Mouse (Mus musculus) adrenal gland, adult 2 months (tissue): ENCODE results near the gene Rnf141. TPM values are rescaled to one million over a fixed set of nuclear protein-coding genes. Genes with fewer than 3 reads are reported as not detected.

Experiments
- DNase-seq: peaks from one replicate; pipeline ENCODE4 v3.0.0; 2021
- polyA plus RNA-seq: library from polyadenylated mRNA; depleted of rRNA; stranded (reverse); fragments of >200 nt; gene quantifications from 2 replicates; pipeline ENCODE4 v1.2.3, GENCODE M21; 2012
- total RNA-seq, 2 experiments: library from RNA; stranded (reverse); gene quantifications; 2 replicates each; pipeline ENCODE4 v1.2.3; 2021

Gene Rnf141
- total and polyA plus RNA-seq, 3 experiments: 9.9 to 56.3 (median 56.0) TPM

- no peak for DNase-seq
Measured at GRCm38 (mm10) chr7:110834018-110834417, 10.2 kb downstream of the Rnf141 start.

DNA sequence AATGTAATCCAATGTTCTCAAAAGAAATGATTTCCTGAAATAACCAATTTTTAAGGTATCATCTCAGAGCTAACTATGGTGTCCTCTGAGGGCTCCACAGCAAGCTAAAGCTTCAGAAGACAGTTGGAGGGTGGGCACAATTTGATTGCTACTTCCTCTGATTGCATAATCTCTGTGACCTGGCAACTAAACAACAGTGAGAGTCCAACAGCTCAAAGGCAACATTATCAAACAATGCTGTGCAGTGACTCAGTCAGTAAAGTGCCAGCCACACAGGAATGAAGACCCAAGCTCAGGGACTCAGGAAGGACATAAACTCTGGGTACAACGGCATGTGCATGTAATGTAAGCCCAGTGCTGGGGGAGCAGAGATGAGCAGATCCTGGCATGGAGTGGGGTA lies 11.2 kb downstream of the Rnf141 start:
- no peak for DNase-seq

DNA sequence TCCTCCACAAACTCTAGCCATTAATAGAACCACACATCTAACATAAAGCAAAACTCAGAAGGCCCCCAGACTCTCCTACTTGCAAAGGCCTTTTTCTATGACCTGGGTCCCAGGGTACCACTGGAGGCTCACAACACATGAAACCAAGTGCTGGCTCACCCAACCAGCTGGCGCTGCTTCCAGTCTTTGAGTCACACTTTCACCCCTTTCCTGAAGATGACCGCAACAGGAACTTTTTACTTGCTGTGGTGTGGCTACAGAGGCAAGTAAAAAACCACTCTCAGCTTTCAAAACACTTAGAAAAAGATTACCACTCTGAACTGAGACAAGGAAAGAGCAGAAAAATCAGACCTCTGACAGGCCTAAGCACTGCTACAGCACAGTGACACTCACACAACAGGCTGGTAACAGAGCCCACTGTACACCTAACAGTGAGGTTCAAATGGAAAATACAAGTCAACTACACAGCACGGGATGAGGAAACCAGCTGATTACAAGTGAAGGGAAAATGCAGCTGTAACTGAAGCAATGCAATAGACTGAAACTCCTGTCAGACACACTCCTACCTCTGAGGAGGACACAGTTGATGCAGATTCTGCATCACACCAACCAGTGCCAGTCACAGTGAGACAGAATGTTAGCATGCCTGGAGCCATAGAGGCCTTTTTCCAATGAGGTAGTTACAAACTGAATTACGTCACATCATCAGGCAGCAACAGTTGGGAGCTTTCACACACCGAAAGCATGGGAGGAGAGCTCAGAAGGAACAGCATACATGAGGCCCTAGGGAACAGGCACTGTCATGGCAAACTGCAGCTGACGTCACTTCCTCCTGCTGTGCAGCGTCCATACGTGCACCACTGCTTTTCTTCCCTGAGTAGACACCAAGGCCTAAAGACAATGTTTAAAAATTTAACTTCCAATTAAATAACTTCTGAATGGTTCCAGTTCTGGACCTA lies 20.0 kb downstream of the Rnf141 start:
- DNase-seq: peak; percentile 57

GRCm38 (mm10) chr7:110823593-110823992 lies 20.7 kb downstream of the Rnf141 start:
- DNase-seq: no peak

DNA sequence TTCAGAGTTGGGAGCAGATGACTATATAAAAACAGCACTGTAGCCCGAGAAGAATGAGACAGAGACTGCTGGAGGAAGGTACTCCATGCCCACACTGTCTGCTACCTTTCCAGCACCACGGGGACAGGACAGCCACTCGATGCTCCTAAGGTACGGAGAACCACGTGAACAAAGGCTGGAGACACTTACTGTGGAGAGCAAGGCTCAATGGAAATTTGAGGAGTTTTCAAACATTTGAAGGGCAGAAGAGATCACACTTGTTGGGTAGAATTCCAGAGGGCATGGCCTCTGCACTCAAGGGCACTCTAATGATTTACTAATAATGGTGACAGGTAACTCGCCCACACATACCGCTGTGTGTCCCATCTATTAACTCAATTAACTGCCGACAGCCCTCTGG lies 21.2 kb downstream of the Rnf141 start:
- no peak for DNase-seq

DNA sequence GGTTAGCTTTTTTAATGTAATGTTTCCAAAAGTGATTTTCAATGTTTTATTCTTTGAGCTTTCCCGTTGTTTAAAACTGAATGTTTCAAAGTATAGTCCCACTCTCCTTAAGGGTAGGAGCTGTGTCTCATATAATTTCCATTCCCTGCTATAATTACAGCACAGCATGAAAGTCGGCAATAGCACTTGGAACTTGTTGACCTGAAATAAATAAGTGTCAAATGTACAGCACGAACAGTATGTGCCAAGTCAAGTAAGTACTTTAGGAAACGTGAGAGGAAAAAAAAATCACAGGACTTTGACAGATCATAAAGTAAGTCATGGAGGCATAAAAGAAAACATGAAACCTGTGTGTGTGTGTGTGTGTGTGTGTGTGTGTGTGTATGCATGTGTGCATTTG lies 22.2 kb downstream of the Rnf141 start:
- no peak for DNase-seq

GRCm38 (mm10) chr7:110821653-110822052 lies 22.6 kb downstream of the Rnf141 start:
- DNase-seq: peak; percentile 83

DNA sequence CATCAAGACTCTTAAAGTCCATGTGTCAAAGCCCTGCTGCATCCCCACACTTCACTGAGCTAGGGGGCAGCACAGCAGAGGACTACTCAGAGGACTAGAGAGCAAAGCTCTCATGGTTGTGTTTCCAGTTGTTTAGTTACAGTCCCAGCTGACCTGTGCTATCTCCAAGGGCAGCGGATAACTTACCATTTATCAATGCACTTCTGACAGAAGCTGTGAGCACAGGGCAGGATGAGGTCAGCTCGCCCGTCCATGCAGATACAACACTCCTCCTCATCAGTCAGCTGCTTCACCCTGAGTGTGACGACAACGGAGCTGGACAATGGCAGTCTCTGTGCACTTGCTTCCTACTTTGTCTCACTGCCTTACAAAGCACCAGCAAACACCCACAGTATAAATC lies 23.2 kb downstream of the Rnf141 start:
- DNase-seq: peak; percentile 75

GRCm38 (mm10) chr7:110818787-110819350 lies 25.4 kb downstream of the Rnf141 start:
- no peak for DNase-seq

GRCm38 (mm10) chr7:110818206-110818605 lies 26.1 kb downstream of the Rnf141 start:
- no peak for DNase-seq

DNA sequence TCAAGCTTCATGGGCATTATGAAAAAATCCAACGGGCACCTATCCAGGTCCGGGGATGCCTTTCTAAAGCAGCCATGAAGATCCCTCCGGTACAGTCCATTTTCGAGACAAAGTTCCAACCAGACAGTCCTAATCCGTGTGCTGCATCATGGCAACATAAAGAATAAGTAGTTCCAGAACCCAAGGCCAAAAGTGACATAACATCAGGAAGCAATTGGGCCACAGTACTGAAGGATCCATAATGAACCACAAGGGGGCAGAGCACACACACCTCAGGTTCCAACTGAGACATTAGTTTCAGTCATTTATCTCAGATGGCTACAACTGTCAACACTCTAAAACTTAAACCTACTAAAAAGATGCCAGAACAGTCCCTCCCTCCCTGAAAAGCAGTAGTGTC lies 28.2 kb downstream of the Rnf141 start:
- DNase-seq: peak; percentile 49

GRCm38 (mm10) chr7:110813983-110814382 lies 30.3 kb downstream of the Rnf141 start:
- no peak for DNase-seq

DNA sequence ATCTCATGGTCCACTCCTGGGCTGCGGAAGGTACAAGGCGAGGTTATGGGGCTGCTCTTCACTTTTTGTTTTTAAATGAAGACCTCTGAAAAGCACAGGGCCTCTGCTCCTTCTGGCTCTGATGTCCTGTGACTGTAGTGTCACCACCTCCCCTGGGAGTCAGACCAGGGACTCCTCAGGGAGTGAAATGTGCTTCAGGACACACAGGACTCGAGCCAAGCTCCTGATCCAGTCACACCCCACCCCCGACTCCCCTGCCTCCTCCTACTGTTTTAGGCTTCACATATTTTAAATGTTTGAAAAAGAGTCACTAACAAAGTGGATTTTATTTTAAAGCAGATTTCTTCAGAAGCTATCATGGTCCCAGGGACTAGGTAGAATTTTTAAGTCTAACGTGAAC lies 32.7 kb downstream of the Rnf141 start:
- no peak for DNase-seq

DNA sequence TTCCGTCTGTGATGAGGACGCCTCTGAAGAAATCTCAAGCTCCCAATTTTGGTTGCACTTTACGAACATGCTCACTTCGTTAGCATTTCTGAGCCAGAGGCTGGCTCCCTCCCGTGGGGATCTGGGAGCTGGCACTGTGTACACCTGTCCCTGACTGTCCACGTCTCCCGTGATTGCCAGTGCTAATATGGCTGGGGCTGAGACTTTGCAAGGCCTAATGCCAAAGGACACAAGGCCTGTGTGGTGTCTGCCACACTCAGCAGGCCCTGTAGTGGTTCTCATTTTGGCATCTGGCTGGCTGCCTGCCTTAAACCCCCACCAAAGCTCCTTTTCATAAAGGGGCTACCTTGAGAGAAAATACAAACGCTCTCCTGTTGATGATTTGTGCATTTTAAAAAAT lies 33.3 kb downstream of the Rnf141 start:
- no peak for DNase-seq

GRCm38 (mm10) chr7:110809585-110810557 lies 34.4 kb downstream of the Rnf141 start:
- no peak for DNase-seq

DNA sequence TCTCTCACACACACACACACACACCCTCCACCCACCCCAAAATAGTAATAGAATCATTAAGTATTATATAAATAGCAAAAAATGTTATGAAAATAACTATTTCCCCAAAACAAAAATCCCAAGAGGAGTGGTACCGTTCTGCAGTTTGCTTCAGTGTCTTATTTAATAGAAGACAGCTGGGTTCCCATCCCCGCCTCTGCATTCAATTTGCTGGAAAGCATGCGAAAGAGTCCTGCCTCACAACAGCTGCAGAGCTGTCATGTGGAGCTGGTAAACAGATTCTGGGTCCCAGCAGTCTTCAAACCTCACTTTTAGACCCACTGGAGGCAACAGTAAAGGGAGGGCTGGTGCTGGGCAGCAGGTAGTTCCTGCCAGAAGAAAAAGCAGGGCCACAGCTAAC lies 35.3 kb downstream of the Rnf141 start:
- no peak for DNase-seq

DNA sequence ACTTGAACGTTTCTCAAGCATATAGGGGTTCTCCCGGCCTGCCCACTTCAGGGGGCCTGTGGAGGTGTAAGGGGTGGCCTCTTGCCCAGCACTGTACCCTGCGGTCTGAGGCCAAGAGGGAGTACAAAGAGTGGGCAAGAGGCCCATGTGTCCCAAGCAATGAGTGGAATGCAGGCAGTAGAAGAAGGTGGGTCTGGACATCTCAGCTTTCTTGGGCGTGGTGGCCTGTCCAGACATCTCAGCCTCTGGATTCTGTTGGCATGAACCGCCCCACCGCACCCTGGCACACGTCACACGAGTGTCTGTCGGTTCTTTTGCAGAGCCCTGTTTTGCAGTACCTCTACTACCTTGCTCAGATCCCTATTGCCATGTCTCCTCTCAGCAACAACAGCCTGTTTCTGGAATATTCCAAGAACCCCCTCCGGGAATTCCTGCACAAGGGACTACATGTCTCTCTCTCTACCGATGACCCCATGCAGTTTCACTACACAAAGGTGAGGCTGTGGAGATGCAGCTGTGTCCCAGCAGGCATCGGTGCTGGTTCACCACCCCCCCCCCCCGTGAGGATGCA lies 36.7 kb downstream of the Rnf141 start:
- no peak for DNase-seq

DNA sequence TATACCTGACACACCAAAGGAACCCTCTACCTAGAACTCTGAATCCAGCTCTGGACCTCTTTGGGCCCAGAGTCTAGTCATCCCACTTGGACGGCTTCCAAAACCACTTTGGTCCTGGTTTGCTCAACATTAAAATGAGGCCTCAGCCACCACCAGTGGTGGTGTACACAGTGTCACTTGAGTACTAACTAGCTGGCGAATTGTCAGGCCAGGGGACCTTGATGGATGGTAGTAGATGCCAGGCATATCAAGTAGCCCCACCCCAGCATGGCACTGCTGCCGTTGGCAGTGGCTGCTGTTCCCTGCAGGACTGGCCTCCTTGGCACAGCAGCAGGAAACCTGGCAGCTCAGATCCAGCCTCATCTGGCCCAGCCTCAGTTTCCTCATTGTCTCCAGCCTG lies 40.0 kb downstream of the Rnf141 start:
- peak; percentile 68 for DNase-seq

GRCm38 (mm10) chr7:110803131-110803530 lies 41.1 kb downstream of the Rnf141 start:
- no peak for DNase-seq

- DNase-seq: peak; percentile 72
Measured at GRCm38 (mm10) chr7:110801028-110801427, 43.2 kb downstream of the Rnf141 start.

DNA sequence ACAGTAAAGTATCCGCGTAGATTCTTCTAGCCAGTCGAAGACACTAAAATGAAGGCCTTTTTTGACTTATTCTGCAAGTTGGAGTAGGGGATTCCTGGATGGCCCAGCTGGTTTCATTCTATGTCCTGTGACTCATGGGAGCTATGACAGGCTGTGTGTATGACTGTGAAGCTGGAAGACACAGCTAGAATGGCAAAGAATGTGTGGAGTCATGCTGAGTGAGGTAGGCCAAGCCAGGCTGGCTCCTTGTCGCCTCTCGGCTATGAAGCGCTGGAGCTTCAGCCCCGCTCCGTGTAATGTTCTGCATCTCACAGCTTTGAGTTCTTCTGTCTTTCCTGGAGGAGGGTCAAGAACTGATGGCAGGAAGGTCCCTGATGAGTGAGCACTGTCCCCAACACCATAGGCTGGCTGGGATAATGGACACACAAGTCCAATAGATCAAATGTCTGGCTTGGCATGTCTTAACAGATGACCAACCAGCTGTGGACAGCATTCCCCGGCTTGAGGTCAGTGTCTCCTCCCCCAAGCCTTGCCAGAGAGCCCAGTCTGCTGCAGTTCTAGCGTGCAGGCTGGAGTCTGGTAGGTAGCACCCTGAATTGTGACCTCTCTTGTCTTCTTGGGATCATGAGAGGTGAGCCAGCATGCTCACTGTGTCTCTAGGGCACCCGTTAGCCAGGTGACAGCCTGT lies 46.4 kb downstream of the Rnf141 start:
- no peak for DNase-seq
